Mouse (Mus musculus) brain, embryonic 14.5 days (tissue): Measurements from ENCODE around the gene Lect2. TPM values are rescaled to one million over a fixed set of nuclear protein-coding genes. Genes with fewer than 3 reads are reported as not detected.

Experiments
- DNase-seq: peaks from one replicate; pipeline ENCODE4 v3.0.0-alpha.2; 2011; ENCODE audit warnings: low read depth
- CTCF ChIP-seq: fragments of 200-500 bp; IDR thresholded peaks from 2 replicates; pipeline ENCODE4 v1.5.1; 2012; ENCODE audit warnings: inconsistent platforms, mild to moderate bottlenecking, moderate library complexity, borderline replicate concordance; ENCODE audit not compliant: insufficient read depth, insufficient read length; ENCODE audit errors: extremely low read depth
- POLR2A ChIP-seq: fragments of 200-500 bp; IDR thresholded peaks from 2 replicates; pipeline ENCODE4 v1.6.1; 2012; ENCODE audit warnings: mild to moderate bottlenecking, inconsistent platforms, borderline replicate concordance; ENCODE audit not compliant: poor library complexity, insufficient read depth, insufficient read length, severe bottlenecking; ENCODE audit errors: extremely low read depth
- polyA plus RNA-seq: library from polyadenylated mRNA; depleted of rRNA; stranded (reverse); fragments of >200 nt; gene quantifications from 2 replicates; pipeline ENCODE4 v1.2.3, GENCODE M21; 2012

Lect2 gene
- polyA plus RNA-seq, 1 experiment, result 0.14 TPM

- peak; percentile 33; the same call in 1 of the 2 replicates for TF ChIP-seq CTCF
- TF ChIP-seq POLR2A, result no peak
- peak; percentile 70 for DNase-seq
Observed at GRCm38 (mm10) chr13:56555957-56556356, 7.7 kb upstream of the Lect2 start.

GRCm38 (mm10) chr13:56554409-56554808, 6.1 kb upstream of the Lect2 start:
- TF ChIP-seq CTCF (peak; percentile 64; the same call in 1 of the 2 replicates), POLR2A (no peak)
- DNase-seq, result peak; percentile 91

- TF ChIP-seq POLR2A (no peak), CTCF (no peak)
- no peak for DNase-seq
Observed at GRCm38 (mm10) chr13:56553923-56554322, 5.6 kb upstream of the Lect2 start.

- TF ChIP-seq CTCF (no peak), POLR2A (no peak)
- DNase-seq, result no peak
Observed at GRCm38 (mm10) chr13:56551661-56552060, 3.4 kb upstream of the Lect2 start.

- DNase-seq, result no peak
- TF ChIP-seq CTCF (no peak), POLR2A (no peak)
Observed at GRCm38 (mm10) chr13:56550574-56550973, 2.3 kb upstream of the Lect2 start.

- TF ChIP-seq CTCF (no peak), POLR2A (no peak)
- DNase-seq, result no peak
Observed at GRCm38 (mm10) chr13:56549364-56549763, 1.1 kb upstream of the Lect2 start.

- no peak for TF ChIP-seq CTCF
- TF ChIP-seq POLR2A, result no peak
- DNase-seq, result peak; percentile 28
Observed at GRCm38 (mm10) chr13:56544956-56545355, 3.3 kb downstream of the Lect2 start.

GRCm38 (mm10) chr13:56543805-56544204, 4.5 kb downstream of the Lect2 start:
- peak; percentile 38 for DNase-seq
- TF ChIP-seq CTCF, result no peak
- no peak for TF ChIP-seq POLR2A

GRCm38 (mm10) chr13:56539846-56540245, 8.5 kb downstream of the Lect2 start:
- no peak for TF ChIP-seq CTCF
- TF ChIP-seq POLR2A, result no peak
- no peak for DNase-seq

- no peak for DNase-seq
- TF ChIP-seq CTCF, result no peak
- no peak for TF ChIP-seq POLR2A
Observed at GRCm38 (mm10) chr13:56537026-56537425, 11.3 kb downstream of the Lect2 start.

GRCm38 (mm10) chr13:56535570-56535969, 12.7 kb downstream of the Lect2 start:
- TF ChIP-seq CTCF, result peak; percentile 19; the same call in 1 of the 2 replicates
- no peak for TF ChIP-seq POLR2A
- no peak for DNase-seq

GRCm38 (mm10) chr13:56534931-56535330, 13.4 kb downstream of the Lect2 start:
- no peak for TF ChIP-seq CTCF
- TF ChIP-seq POLR2A, result no peak
- no peak for DNase-seq
